Mouse (Mus musculus): ENCODE measurements around the gene Pttg1.

The Pttg1 gene

GRCm38 (mm10) chr11:43425824-43426413 is at the start of gene Pttg1:
TSS of gene Pttg1 (minus strand) at chr11:43426251.
- peak; percentile 73 for DNase-seq (ENCODE audit: low read depth, low spot score)

DNA sequence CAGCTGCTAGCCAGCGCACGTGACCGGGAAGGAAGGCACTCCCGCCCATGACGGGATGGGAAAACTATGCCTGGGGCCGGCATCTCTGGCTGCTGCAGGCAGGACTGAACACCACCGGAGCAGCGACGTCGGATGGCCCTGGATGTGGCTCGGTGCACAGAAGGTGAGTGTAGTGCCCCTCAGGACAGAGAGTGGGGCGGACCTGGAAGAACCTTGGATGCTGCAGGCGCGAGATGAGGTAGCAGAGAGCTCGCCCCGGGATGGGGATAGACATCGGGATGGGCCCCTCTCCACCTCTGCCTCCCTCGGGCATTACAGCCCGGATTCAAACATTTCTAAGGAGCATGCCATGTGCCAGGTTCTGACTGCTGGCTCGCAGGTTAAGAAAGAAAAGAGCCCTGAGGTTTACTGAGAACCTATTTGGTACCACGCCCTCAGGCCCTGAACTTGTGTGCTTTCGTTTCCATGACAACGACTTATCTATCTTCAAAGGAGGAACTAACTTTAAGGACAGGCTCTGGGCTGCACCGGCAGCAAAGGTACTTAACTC is 48.2 kb upstream of the Pttg1 start, which contains the start of gene C1qtnf2:
TSS of gene C1qtnf2 (plus strand) at position 52 of the 550 bp plus-strand sequence.
- no peak for DNase-seq (ENCODE audit: low read depth, low spot score)

DNA sequence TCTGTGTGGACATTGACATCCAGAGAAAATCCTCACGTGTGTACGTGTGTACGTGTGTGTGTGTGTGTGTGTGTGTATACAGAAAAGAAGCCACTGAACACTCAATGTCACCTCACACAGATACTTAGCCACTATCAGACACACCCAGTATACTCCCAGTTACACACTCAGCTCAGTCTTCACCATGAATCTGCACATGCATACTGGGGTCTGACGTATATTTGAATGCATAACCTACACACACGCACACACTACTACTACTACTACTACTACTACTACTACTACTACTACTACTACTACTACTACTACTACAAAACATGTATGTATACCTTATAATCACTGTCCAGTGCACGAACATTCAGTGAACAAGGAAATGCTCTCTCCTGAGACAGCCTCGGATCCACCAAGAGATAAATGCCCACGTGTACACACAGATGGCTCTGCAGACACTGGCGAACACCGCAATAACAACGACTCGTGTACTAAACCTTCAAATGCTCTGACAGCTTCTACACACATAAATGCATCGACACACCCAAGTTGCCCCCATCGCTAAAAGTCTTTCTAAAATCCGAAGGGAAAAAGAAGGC is 47.7 kb upstream of the Pttg1 start:
- DNase-seq (ENCODE audit: low read depth, low spot score), result no peak

DNA sequence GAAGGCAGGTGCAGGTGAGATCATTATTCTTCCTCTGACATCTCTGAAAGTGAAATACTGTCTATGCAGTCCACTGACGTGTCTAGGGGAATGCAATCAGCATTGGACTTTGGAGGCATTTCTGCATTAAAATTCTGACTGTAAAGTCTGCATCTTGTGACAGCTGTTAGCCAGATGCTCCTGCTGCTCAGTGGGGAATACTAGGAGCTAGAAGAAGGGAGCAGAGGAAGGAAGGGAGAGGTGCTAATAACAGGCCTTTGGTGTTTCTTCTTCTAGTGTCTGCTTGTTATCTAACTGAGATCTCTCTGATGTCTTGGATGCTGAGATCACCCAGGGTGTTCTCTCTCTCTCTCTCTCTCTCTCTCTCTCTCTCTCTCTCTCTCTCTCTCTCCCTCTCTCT is 47.1 kb upstream of the Pttg1 start:
- no peak for DNase-seq (ENCODE audit: low read depth, low spot score)

DNA sequence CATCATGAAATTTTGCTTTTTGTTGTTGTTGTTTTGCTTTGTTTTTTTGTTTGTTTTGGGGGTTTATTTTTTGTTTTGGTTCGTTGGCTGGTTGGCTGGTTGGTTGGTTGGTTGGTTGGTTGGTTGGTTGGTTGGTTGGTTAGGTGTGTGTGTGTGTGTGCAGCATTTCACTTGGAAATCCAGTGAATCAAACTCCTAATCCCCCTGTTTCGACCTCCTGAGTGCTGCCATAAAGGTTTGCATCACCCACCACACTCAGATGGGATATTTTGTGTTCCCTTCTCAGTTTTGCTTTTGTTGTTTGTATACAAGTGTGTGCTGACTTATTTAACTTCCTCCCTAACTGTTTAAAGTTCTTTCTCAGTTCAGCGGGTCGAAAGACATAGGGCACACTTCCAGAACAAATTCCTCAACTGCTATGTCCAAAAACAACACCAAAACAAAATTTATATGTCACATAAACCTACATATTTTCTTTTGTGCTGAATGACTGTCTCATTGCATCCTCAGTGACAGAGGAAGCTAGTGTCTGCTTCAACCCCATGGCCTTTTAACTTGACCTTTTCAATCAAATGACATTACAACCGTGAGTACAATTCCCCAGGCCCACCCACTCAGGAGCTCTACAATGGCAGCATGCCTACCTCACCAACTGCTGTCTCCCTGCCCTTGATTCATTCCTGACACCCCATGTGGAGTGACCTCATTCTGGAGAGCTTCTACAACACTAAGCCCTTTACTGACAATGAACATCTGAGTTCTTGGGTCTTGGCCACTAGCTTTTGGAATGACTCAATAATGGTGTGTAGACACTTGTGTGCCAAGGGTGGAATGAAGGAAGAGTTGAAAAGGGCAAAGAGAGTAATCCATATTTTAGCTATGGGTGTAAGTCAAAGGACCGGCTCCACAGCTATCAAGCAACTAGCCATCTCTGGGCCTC is 45.1 kb upstream of the Pttg1 start:
- no peak for DNase-seq (ENCODE audit: low read depth, low spot score)

DNA sequence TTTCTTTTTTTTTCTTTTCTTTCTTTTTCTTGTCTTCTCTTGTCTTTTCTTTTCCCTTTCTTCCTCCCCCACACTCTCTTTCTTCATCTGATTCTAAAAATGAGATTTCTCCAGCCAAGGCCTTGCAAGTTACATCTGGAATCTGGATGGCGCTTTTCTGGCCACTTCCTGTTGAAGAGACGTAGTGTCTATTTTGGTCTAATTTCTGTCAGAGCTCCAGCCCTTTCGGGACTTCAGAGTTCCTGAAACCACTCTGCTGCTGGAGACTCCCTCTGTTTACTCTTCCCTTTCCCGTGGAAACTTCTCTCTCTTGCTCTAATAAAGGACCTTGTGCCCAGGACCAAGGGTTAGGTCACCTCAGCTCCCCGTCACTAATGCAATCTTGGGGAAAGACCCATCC is 44.1 kb upstream of the Pttg1 start:
- DNase-seq (ENCODE audit: low read depth, low spot score), result no peak

GRCm38 (mm10) chr11:43463204-43463603 is 37.2 kb upstream of the Pttg1 start:
- DNase-seq (ENCODE audit: low read depth, low spot score), result no peak

DNA sequence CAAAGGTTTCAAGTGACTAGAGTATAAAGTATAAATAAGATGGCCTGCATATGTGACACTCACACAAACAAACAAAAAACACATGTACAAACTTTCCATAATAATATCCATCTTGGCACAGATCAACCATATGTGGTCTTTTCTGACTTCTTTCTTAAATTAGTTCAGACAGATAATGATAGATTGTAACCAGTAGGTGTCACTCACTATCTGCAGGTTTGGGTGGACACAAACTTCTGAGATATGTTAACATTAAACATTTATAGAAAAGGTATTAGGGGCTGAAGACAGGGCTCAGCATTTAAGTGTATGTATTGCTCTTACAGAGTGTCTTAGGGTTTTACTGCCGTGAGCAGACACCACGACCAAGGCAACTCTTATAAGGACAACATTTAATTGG is 26.2 kb upstream of the Pttg1 start:
- no peak for DNase-seq (ENCODE audit: low read depth, low spot score)

DNA sequence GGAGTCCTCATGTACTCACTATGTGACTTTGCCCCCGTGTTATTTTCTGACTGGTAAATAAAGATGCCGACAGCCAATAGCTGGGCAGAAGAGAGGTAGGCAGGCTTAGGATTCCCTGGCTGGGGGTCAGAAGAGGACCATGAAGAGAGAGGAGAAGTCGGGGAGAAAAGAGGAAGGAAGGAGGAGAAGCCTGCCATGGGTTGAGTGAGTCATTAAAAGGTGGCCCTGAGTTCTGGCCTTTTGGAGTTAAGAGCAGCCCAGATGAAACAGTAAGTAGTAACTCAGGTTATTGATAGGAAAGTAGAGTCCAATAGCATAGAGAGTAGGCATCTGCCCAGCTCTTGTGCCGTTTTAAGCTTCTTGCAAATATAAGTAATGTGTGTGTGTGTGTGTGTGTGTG is 25.3 kb upstream of the Pttg1 start:
- DNase-seq (ENCODE audit: low read depth, low spot score), result no peak

- DNase-seq (ENCODE audit: low read depth, low spot score), result no peak
These were observed 23.9 kb upstream of the Pttg1 start for GRCm38 (mm10) chr11:43449916-43450315.

GRCm38 (mm10) chr11:43443183-43443582 is 17.1 kb upstream of the Pttg1 start:
- no peak for DNase-seq (ENCODE audit: low read depth, low spot score)

DNA sequence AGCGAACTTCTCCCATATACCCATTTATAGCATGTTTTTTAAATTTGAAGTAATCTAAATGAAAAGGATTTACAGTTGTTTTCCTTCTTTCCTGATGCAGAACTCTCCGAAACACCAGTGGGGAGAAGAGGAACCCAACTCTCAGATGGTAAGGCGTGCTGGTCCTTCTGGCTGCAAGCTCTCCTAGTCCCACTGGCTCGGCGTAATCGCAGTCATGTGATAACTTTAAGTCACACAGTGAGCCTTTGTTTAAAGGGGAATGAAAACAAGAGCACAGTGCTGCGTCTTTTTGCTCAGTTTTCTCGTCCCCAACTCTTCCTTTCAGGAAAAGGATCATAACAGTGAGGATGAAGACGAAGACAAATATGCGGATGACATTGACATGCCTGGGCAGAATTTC is 15.1 kb upstream of the Pttg1 start:
- DNase-seq (ENCODE audit: low read depth, low spot score), result no peak

- DNase-seq (ENCODE audit: low read depth, low spot score), result no peak
These were observed 8.0 kb upstream of the Pttg1 start for GRCm38 (mm10) chr11:43434024-43434407.

GRCm38 (mm10) chr11:43433254-43434023 is 7.4 kb upstream of the Pttg1 start, which contains the start of gene Slu7:
TSS of gene Slu7 (plus strand) at chr11:43433744.
- DNase-seq (ENCODE audit: low read depth, low spot score), result peak; percentile 69

GRCm38 (mm10) chr11:43426414-43426884 is 398 bp upstream of the Pttg1 start:
- DNase-seq (ENCODE audit: low read depth, low spot score), result no peak

DNA sequence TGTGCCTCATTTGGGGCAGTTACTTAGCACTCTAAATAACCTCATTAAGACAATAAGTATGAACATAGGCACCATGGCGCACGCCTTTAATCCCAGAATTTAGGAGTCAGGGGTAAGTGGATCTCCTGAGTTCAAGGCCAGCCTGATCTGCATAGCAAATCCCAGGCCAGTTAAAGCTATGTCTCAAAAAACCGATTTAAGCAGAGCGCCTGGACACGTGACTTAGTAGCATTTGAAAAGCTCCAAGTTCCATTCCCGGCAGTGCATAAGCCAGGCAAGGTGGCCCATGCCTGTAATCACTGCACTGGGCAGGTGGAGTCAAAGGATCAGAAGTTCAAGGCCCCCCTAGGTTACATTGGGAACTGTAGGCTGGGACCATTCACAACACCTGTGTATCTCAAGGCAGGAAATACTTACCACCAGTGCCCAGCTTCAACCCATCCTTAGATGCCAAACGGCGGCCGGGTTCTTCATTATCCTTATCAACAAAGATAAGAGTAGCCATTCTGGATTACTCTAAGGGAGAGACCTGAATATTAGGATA is 813 bp downstream of the Pttg1 start:
- no peak for DNase-seq (ENCODE audit: low read depth, low spot score)

- DNase-seq (ENCODE audit: low read depth, low spot score), result no peak
These were observed 1.7 kb downstream of the Pttg1 start for GRCm38 (mm10) chr11:43424386-43424785.

- no peak for DNase-seq (ENCODE audit: low read depth, low spot score)
These were observed 8.8 kb downstream of the Pttg1 start for GRCm38 (mm10) chr11:43417201-43417600.

DNA sequence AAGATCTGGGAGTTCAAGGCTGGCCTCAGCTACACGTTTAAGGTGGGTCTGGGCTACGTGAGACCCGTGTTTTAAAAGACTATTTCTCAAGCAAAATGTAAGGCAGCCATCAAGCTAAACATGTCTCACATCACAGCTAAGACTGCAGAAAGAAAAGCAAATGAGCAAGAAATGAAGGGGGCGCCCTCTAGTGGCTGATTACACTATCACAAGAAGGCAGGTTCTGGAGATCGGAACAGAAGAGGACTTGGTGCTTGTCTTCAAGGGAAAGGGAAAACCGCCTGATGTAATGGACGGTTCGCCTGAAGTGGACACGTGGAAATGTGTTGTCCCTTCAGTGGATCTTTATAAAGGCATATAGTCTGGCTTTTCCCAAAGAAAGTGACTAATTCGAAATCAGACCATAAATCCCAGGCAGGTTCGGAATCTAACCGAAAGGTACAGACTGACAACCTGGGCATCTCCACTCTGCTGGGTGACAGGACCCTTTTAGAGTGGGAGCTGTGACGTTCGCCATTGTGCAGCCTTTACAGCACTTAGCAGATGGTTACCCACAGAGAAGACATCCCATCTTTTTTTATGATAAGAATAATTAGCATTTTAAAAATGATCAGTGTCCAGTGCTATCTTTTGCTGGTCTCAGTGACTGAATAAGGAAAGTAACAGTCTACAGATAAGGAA is 13.1 kb downstream of the Pttg1 start:
- DNase-seq (ENCODE audit: low read depth, low spot score), result peak; percentile 69

- no peak for DNase-seq (ENCODE audit: low read depth, low spot score)
These were observed 14.6 kb downstream of the Pttg1 start for GRCm38 (mm10) chr11:43411413-43411812.

Data from telencephalon, adult 2 months (tissue).